Mouse (Mus musculus) forebrain, embryonic 15.5 days (tissue): ENCODE data around the gene 2310011J03Rik. TPM values are rescaled to one million over a fixed set of nuclear protein-coding genes. Genes with fewer than 3 reads are reported as not detected.

Source experiments
- ATAC-seq: fragments of 200-750 bp; cut with Nextera tagmentation; replicated peaks from 2 replicates; pipeline ENCODE4 v1.8.0; 2017; ENCODE audit warnings: mild to moderate bottlenecking, moderate TSS enrichment, moderate library complexity
- H3K27ac ChIP-seq: fragments of 300-500 bp; sonication (generic); replicated peaks from 2 replicates; pipeline ENCODE4 v1.5.1; 2015; ENCODE audit warnings: mild to moderate bottlenecking, inconsistent platforms
- H3K27me3 ChIP-seq: fragments of 300-500 bp; sonication (generic); 2 replicates; pipeline ENCODE4 v1.6.1; 2015; ENCODE audit warnings: inconsistent platforms
- H3K36me3 ChIP-seq: fragments of 300-500 bp; sonication (generic); 2 replicates; pipeline ENCODE4 v1.6.1; 2015; ENCODE audit warnings: mild to moderate bottlenecking, inconsistent platforms
- H3K4me1 ChIP-seq: fragments of 300-500 bp; sonication (generic); 2 replicates; pipeline ENCODE4 v1.6.1; 2015; ENCODE audit warnings: inconsistent platforms
- H3K4me2 ChIP-seq: fragments of 300-500 bp; sonication (generic); replicated peaks from 2 replicates; pipeline ENCODE4 v1.6.1; 2015; ENCODE audit warnings: mild to moderate bottlenecking, inconsistent platforms
- H3K4me3 ChIP-seq: fragments of 300-500 bp; sonication (generic); 2 replicates; pipeline ENCODE4 v1.5.1; 2015; ENCODE audit warnings: mild to moderate bottlenecking, inconsistent platforms
- H3K9ac ChIP-seq: fragments of 300-500 bp; sonication (generic); replicated peaks from 2 replicates; pipeline ENCODE4 v1.6.1; 2015; ENCODE audit warnings: mild to moderate bottlenecking, inconsistent platforms
- H3K9me3 ChIP-seq: fragments of 300-500 bp; sonication (generic); 2 replicates; pipeline ENCODE4 v1.6.1; 2016; ENCODE audit warnings: inconsistent platforms
- WGBS: fragments of 180-500 bp; shearing (Covaris S2); methylation state at CpG from one replicate; pipeline ENCODE4 v1.1.7; 2015; ENCODE audit warnings: mixed read lengths; 5-methylcytosine and 5-hydroxymethylcytosine counted together
- polyA plus RNA-seq: library from polyadenylated mRNA; unstranded; fragments of >200 nt; fragmentation: Nextera tagmentation; extraction: Ambion mirVana; gene quantifications from 2 replicates; pipeline ENCODE4 v1.2.1, GENCODE M21; 2015

2310011J03Rik gene
- polyA plus RNA-seq, 1 experiment from 2014 or later = 36.9 TPM

GRCm38 (mm10) chr10:80296824-80297223 is 23.5 kb downstream of the 2310011J03Rik start:
- H3K4me2 ChIP-seq = peak overlapping the region; percentile 78
- peaks cover 75% of the 10 kb centered on the region for H3K4me1 ChIP-seq
- 83% methylated on average over 5 of the region's 5 CpGs for WGBS
- H3K9me3 ChIP-seq = no peaks in the 10 kb centered on the region
- no peak for ATAC-seq
- H3K9ac ChIP-seq = peak overlapping the region; percentile 56
- peak overlapping the region; percentile 54 for H3K4me3 ChIP-seq
- no peaks in the 10 kb centered on the region for H3K27me3 ChIP-seq
- H3K27ac ChIP-seq = peak overlapping the region; percentile 97
- H3K36me3 ChIP-seq = peaks cover 13% of the 10 kb centered on the region

- Histone ChIP-seq H3K36me3 (peaks cover 13% of the 10 kb centered on the region), H3K9ac (peak within 1 kb of the TSS; percentile 56), H3K4me1 (peaks cover 72% of the 10 kb centered on the region), H3K27me3 (no peaks in the 10 kb centered on the region), H3K4me3 (peak within 1 kb of the TSS; percentile 54), H3K4me2 (peak within 1 kb of the TSS; percentile 78), H3K27ac (peak within 1 kb of the TSS; percentile 97), H3K9me3 (no peaks in the 10 kb centered on the region)
- under 1% methylated on average over 26 of the region's 26 CpGs for WGBS
- peak; percentile 55 for ATAC-seq
Measured at GRCm38 (mm10) chr10:80295618-80296425, 24.5 kb downstream of the 2310011J03Rik start, which contains the start of gene Apc2. TSS of gene Apc2 (plus strand) at chr10:80295977.

GRCm38 (mm10) chr10:80294788-80295303 is 25.5 kb downstream of the 2310011J03Rik start:
- Histone ChIP-seq H3K9me3 (no peaks in the 10 kb centered on the region), H3K4me3 (peak overlapping the region; percentile 54), H3K36me3 (peaks cover 13% of the 10 kb centered on the region), H3K9ac (0 out of 2 replicates have a peak overlapping the region, but pooled peaks have one; percentile 56), H3K27ac (peak overlapping the region; percentile 97), H3K4me2 (no peak overlapping the region), H3K4me1 (peaks cover 65% of the 10 kb centered on the region), H3K27me3 (no peaks in the 10 kb centered on the region)
- ATAC-seq = no peak
- 47% methylated on average over 7 of the region's 7 CpGs for WGBS

DNA sequence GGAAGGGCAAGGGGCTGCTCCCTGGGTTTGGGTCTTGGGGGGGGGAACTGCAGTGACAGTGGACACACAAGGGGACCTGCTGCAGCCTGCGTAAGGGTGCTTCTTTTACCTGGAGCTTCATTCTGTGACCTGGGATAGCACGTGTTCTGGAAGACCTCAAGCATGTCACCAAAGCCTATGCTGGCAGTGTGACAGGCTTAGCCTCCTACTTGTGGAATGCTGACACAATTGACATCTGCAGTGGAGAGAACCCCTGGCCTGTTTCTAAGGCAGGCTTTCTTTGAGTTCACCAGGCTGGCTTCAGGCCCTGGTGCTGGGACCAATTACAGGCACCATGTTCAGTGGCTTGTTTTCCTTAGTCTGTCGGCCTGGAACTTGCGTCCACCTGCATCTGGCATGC is 26.0 kb downstream of the 2310011J03Rik start:
- peaks cover 15% of the 10 kb centered on the region for H3K36me3 ChIP-seq
- ATAC-seq = no peak
- WGBS = 73% methylated on average over 4 of the region's 4 CpGs
- H3K27me3 ChIP-seq = no peaks in the 10 kb centered on the region
- H3K4me2 ChIP-seq = no peak overlapping the region
- H3K4me3 ChIP-seq = peak overlapping the region; percentile 69; the same call in 1 of the 2 replicates
- peaks cover 63% of the 10 kb centered on the region for H3K4me1 ChIP-seq
- no peak overlapping the region for H3K27ac ChIP-seq
- 0 out of 2 replicates have a peak overlapping the region, but pooled peaks have one; percentile 13 for H3K9ac ChIP-seq
- no peaks in the 10 kb centered on the region for H3K9me3 ChIP-seq

DNA sequence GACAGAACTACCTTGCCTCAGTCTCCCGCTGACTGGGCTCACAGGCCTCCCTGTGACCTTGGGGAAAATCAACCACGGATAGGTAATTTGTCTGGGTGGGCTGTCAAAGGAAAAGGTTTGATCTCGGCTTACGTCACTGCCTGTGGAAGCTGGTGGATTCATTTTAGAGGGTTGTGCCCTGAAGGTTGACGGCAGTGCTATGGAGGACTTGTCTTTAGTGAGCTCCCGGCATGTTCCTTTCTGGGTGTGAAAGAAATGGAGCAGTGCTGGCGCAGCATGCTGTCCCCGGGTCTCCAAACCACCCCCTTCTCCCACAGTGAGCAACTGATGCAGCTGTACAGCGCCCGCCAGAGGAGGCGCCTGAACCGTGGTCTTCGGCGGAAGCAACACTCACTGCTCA is 27.0 kb downstream of the 2310011J03Rik start:
- H3K27ac ChIP-seq = peak overlapping the region; percentile 91; the same call in 1 of the 2 replicates

DNA sequence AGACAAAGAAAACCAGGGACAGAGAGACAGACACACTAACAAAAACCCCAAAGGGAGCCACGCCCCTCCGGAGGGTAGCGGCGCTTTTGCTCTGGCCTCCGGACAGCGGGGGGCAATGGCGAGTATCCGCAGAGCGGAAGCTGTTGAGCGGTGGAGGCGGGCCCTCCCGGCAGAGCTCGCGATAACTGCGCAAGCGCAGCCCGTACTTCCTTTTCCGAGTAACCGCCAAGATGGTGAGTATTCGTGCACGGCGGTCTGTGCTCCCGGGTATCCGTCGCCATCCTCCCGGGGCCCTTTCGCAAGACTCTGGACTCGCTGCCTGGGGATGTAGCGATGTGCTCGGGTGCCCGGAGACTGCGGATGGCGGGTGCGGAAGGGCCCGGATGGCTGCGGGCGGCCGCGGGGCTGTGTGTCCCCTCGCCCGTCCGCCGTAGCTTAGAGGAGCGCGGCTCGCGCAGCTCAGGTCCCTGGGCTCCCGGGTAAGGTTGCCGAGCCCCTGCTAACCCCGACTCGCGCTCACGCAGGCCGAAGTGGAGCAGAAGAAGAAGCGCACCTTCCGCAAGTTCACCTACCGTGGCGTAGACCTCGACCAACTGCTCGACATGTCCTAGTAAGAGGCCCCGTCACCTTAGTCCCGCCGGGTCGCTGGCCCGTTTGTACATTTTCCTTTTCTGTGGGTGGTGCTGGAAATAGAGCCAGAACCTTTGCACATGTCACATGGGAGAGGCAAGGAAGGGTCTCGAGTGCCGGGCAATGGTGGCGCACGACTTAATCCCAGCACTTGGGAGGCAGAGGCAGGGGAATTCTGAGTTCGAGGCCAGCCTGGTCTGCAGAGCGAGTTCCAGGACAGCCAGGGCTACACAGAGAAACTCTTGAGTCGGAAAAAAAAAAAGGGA is 27.8 kb downstream of the 2310011J03Rik start, which contains the start of gene Rps15:
Gene Rps15, plus strand, starts transcription at position 203 of the 896 bp plus-strand sequence.
- Histone ChIP-seq H3K4me2 (peak within 1 kb of the TSS; percentile 87), H3K4me1 (peaks cover 51% of the 10 kb centered on the region), H3K27ac (peak within 1 kb of the TSS; percentile 91), H3K4me3 (peak within 1 kb of the TSS; percentile 69), H3K36me3 (peaks cover 32% of the 10 kb centered on the region), H3K27me3 (no peaks in the 10 kb centered on the region), H3K9ac (peak within 1 kb of the TSS; percentile 96), H3K9me3 (no peaks in the 10 kb centered on the region)
- peak; percentile 82 for ATAC-seq
- WGBS = under 1% methylated on average over 72 of the region's 72 CpGs

More for the DNA sequence above, 27.0 kb downstream of the 2310011J03Rik start:
- peak overlapping the region; percentile 96 for H3K9ac ChIP-seq
- H3K4me3 ChIP-seq = peak overlapping the region; percentile 69
- ATAC-seq = no peak
- peaks cover 25% of the 10 kb centered on the region for H3K36me3 ChIP-seq
- H3K4me1 ChIP-seq = peaks cover 59% of the 10 kb centered on the region
- no peaks in the 10 kb centered on the region for H3K9me3 ChIP-seq
- whole genome bisulfite sequencing = 19% methylated on average over 14 of the region's 14 CpGs
- no peaks in the 10 kb centered on the region for H3K27me3 ChIP-seq
- peak overlapping the region; percentile 87 for H3K4me2 ChIP-seq

- no peak overlapping the region for H3K4me3 ChIP-seq
- H3K36me3 ChIP-seq = peaks cover 52% of the 10 kb centered on the region
- H3K4me1 ChIP-seq = peaks cover 14% of the 10 kb centered on the region
- WGBS = 68% methylated on average over 8 of the region's 8 CpGs
- no peaks in the 10 kb centered on the region for H3K27me3 ChIP-seq
- ATAC-seq = no peak
- no peak overlapping the region for H3K27ac ChIP-seq
- H3K9me3 ChIP-seq = no peaks in the 10 kb centered on the region
- no peak overlapping the region for H3K9ac ChIP-seq
- H3K4me2 ChIP-seq = no peak overlapping the region
Measured at GRCm38 (mm10) chr10:80288657-80289056, 31.7 kb downstream of the 2310011J03Rik start.

DNA sequence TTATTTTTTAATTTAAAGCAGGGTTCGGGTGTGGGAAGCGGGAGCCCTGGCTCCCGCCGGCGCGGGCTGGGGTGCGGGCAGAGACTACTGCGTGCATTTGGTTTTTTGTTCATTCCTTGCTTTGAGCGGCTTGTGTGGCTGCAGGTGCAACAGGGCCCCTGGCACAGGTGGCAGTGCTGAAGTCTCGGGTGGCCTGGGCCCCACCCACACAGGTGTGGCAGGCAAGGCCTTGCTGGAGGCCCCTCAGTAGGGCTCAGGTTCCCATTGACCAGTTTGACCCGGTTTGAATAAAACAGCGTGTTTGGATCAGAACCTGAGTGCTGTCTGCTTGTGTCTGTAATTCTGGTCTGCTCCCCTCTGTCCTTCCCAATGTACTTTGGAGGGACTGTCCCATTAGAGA is 32.2 kb downstream of the 2310011J03Rik start:
- peaks cover 57% of the 10 kb centered on the region for H3K36me3 ChIP-seq
- no peak overlapping the region for H3K27ac ChIP-seq
- H3K4me2 ChIP-seq = no peak overlapping the region
- ATAC-seq = no peak
- H3K4me3 ChIP-seq = no peak overlapping the region
- no peaks in the 10 kb centered on the region for H3K9me3 ChIP-seq
- H3K27me3 ChIP-seq = no peaks in the 10 kb centered on the region
- WGBS = 95% methylated on average over 12 of the region's 12 CpGs
- peaks cover 8% of the 10 kb centered on the region for H3K4me1 ChIP-seq
- no peak overlapping the region for H3K9ac ChIP-seq

GRCm38 (mm10) chr10:80285222-80286070 is 34.9 kb downstream of the 2310011J03Rik start:
- H3K27me3 ChIP-seq = no peaks in the 10 kb centered on the region
- H3K9ac ChIP-seq = no peak overlapping the region
- no peaks in the 10 kb centered on the region for H3K4me1 ChIP-seq
- H3K9me3 ChIP-seq = no peaks in the 10 kb centered on the region
- no peak overlapping the region for H3K27ac ChIP-seq
- WGBS = 88% methylated on average over 14 of the region's 15 CpGs
- H3K36me3 ChIP-seq = peaks cover 75% of the 10 kb centered on the region
- H3K4me3 ChIP-seq = no peak overlapping the region
- H3K4me2 ChIP-seq = no peak overlapping the region
- no peak for ATAC-seq

DNA sequence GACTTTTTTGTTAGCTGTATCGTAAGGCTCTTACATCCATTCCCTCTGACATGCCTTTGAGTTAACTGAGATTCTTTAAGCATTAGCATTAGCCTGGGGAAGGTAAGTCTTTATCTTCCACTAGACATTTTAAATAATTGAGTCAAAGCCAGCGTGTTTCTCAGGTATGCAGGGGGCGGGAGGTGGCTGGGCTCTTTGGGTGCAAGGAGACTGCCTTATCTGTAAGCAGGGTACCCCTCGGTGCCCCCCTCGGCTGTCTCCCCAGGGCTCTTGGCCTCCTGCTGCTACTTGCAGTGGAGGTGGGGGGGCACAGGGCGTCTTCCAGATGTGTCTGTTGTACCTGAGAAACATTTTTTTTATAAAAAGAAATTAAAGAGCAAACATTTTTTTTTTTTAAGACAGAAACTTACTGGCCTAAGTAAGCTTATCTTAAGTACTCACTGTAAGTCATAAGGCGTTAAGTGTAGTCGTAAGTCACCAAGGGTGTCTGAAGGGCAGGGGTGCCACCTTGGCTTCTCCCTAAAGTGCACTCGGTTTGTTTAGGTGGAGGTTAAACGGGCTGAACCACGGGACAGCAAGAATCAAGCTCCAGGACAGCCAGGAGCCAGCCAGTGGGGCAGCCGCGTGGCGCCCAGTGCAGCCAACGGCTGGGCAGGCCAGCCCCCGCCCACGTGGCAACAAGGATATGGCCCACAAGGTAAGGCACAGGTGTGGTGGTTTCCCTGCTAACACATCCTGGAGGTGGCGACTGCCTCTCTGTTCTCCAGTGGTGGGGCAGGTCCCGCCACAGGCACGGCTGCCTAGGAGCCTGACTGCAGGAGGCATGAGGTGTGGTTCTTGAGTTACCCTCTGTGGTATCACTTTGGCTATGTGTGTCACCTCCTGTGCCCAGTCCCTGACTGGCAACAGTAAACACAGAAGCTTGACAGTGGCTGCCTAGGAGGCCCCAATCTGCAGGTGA is 37.6 kb downstream of the 2310011J03Rik start:
- Histone ChIP-seq H3K9me3 (no peaks in the 10 kb centered on the region), H3K9ac (no peak overlapping the region), H3K27ac (no peak overlapping the region), H3K36me3 (peaks cover 84% of the 10 kb centered on the region), H3K4me1 (no peaks in the 10 kb centered on the region), H3K4me3 (no peak overlapping the region), H3K27me3 (no peaks in the 10 kb centered on the region), H3K4me2 (no peak overlapping the region)
- 90% methylated on average over 20 of the region's 20 CpGs for WGBS
- ATAC-seq = no peak
